Mouse (Mus musculus) heart, postnatal 25 days (tissue): ENCODE measurements around the gene Romo1. TPM values are rescaled to one million over a fixed set of nuclear protein-coding genes. Genes with fewer than 3 reads are reported as not detected.
"Not testable (repeated sequence)": the region's sequence is repeated elsewhere in the genome, so short reads cannot be mapped to it uniquely, and the experiment has no call there.

Source experiments
- DNase-seq: peaks from one replicate; pipeline ENCODE4 v3.0.0; 2022; ENCODE audit warnings: low spot score
- intact Hi-C: fragments of 180-260 bp; cut with DNase I; formaldehyde crosslinking; loops from one replicate; pipeline ENCODE4 v1.15.1; 2025
- total RNA-seq, 2 experiments: library from RNA; stranded (reverse); gene quantifications; 2 replicates each; pipeline ENCODE4 v1.2.3; 2021

The Romo1 gene
- total RNA-seq: 100 to 1,000 TPM; 324 to 347 TPM

DNA sequence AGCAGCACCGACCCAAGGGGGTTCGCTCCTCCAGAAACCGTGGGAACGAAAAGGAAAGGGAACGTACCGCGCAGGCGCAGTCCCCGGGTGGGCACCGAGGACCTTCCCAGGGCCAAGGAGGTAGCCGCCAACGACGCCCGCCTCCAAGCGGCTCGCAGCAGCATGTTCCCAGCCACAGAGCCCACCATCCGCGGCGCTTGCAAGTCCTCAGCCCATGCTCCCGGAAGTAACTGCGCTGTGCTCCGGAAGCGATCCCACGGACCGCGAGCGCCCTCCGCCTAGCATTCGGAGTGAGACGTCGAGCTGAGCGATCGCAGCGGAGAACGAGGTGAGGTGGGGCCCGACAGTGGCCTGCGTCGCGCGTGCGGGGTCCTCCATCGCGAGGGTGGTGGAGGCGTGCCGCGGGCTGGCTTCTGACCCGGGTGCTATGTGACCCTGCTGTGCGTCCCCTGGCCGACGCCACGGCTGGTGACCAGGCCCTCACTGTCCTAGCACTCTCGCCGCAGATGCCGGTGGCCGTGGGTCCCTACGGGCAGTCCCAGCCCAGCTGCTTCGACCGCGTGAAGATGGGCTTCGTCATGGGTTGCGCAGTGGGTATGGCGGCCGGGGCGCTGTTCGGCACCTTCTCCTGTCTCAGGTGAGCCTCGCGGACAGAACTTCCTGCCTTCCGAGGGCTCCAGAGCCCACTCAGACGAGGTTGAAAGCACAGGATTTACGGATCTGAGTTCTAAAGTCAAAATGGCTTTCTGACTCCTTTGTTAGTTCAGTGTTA is at the start of gene Romo1, which contains the start of gene Nfs1:
Gene Romo1, plus strand, starts transcription at position 87 of the 772 bp plus-strand sequence.
Gene Nfs1, minus strand, starts transcription at position 234 of the 772 bp plus-strand sequence.
- intact Hi-C loops: loop anchor here (5.0 kb wide), 2 partner anchors 33 to 182 kb away; no protein-coding TSS in a partner anchor

DNA sequence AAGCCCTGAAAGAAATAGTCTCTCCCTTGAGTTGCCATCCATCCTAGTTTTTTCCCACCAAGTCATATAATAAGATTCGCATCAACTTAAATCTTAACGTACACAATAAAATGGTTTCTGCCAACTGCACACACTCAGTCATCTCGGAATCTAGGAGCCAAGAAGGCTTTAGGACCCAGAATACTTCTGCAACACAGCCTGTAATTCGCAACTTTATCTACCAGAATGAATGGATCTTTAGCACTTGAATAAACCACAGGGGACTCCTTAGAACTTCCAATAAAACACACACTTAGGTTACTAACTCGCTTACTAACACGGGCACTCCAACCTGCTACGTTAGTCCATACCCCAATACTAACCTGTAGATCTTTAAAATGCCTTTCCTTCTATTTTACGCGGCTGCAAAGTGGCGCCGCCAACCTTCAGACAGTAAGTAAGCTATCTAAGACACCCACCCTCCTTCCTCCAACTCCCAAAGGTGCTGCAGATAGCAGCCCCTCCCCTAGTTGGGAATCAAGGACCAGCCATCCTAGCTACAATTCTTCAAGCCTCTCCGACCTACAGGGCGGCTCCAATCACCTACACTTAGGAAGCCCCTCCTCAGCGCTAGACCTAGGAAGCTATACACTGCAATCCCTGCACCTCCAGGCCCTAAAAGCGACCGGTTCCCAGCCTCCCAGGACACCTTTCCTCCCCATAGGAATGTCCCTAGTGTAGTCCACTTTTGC is 33.0 kb upstream of the Romo1 start:
- intact Hi-C loops: loop anchor here (5.0 kb wide), 1 partner anchor 103 kb away; the partner anchor contains the start of genes 6430550D23Rik and Ergic3
- no peak for DNase-seq

More for the DNA sequence above, at the start of gene Romo1, which contains the start of gene Nfs1:
- peak; percentile 83 for DNase-seq

DNA sequence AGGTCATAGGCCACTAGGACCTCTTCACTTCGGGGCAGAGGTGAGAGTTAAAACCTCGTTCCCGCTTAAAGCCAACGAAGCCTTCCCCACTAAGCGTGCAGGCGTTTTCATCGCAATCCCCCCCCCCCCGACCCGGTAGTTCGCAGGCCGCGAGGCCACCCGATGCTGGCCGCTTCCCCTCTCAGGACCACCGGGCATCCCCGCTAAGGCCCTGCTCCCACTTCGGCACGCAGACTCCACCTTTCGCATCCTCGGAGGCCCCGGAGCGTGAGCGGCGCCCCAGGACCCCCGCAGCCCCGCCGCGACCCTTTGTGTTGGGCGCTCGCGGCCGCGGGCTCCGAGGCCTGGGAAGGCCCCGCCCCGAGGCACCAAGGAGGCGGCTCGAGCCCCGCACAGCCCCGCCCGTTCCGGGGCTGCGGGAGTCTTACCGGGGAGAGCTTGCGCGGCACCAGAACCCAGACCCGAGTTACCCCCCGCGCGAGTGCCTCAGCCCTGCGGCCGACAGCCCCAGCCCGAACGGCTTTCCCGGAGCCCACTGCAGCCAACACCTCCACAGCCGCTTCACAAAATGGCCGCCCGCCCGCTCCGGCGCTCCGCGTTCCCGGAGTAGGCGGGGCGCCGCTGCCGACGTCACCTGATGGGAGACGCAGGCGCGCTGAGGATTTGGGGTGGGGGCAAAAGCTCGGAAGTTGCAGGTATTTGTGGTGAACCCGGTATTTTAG is 32.3 kb upstream of the Romo1 start, which contains the start of the genes Cpne1 and Rbm12:
Gene Cpne1, minus strand, starts transcription at position 608 of the 722 bp plus-strand sequence.
Gene Rbm12, minus strand, starts transcription at position 621 of the 722 bp plus-strand sequence.
- intact Hi-C loops: loop anchor here (5.0 kb wide), 1 partner anchor 104 kb away; the partner anchor contains the start of genes 6430550D23Rik and Ergic3
- peak; percentile 83 for DNase-seq

DNA sequence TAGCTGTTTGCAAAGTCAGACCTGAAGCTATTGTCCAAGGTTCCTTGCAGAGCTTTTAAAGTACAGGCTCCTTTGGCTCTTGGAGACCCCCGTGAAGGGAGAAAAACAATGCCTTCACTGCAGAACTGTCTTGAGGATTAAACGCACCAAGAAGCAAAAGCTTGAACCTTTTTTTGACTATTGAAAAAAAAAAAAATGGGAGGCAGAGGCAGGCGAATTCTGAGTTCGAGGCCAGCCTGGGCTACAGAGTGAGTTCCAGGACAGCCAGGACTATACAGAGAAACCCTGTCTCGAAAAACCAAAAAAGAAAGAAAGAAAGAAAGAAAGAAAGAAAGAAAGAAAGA is 31.8 kb upstream of the Romo1 start:
- intact Hi-C loops: loop anchor here (5.0 kb wide), 1 partner anchor 105 kb away; the partner anchor contains the start of genes 6430550D23Rik and Ergic3
- not testable (repeated sequence) for DNase-seq

DNA sequence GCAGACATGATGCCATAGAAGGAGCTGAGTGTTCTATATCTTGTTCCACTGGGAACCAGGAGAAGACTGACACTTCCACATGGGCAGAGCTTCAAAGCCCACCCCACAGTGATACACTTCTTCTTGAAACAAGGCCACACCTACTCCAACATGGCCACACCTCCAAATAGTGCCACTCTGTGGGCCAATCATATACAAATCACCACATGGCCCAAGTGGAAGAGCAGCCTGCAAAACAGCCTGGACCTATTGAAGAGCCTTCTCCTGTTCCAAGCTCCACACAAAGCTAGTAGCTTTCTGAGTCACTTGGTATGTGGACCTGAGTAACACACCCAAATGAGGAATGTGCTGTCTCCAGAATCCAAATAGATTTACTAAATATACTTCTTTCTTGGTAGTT is 24.3 kb upstream of the Romo1 start:
- intact Hi-C loops: no loop called here
- no peak for DNase-seq

DNA sequence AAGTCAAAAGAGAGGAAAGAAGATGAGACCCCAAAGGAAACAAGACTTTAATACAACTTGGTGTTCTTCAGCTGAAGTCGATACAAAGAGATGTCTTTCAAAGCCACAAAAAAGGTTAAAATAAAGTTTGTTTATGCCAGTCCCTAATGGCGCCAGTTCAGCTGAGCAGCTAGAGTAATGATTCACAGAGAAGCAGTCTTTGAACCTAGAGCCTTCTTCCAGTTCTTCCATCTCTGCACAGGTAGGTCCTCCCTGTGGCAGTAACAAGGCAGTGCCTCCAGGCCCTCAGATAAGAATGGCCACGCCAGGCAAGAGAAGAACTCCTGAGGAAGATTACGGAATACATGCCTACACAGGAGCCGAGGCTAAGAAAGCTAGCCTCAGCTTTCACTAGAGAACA is 20.1 kb upstream of the Romo1 start:
- intact Hi-C loops: no loop called here
- no peak for DNase-seq

DNA sequence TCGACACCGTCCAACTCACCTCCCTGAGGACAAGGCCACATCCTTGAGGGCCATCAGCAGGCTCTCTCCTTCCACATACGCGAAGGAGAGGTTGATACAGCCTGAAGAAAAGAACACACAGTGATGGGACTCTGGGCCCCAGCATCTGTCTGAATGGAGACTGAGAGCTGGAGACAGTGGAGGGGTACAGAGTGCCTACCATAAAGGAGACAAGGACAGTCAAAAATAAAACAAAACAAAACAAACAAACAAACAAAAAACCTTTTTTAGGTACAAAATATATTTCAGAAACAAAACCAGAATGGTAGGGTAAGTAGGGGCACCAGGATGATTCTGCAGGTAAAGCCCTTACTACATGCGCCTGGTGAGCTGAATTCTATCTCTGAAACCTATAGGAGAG is 16.8 kb upstream of the Romo1 start, which contains the start of gene Gm28036:
Gene Gm28036, minus strand, starts transcription at position 101 of the 400 bp plus-strand sequence.
- no peak for DNase-seq
- intact Hi-C loops: no loop called here

DNA sequence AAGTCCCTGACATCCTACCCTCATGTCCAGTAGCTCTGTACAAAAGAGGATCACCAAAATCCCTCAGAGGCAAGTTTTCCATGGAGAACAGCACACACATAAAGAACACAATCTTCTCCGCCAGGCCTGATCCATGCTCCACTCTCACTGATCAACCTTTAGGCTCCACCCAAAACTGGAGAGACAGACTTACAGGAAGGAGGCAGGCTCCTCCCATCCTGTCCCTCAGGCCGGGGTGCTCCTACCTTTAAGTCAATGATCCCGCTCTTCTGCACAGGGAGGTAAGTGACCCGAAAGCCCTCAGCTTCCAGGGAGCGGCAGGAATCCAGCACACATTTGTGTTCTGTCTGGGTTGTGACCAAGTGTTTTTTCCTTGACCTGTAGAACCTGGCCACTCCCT is 9.7 kb upstream of the Romo1 start:
- DNase-seq: no peak
- intact Hi-C loops: no loop called here

DNA sequence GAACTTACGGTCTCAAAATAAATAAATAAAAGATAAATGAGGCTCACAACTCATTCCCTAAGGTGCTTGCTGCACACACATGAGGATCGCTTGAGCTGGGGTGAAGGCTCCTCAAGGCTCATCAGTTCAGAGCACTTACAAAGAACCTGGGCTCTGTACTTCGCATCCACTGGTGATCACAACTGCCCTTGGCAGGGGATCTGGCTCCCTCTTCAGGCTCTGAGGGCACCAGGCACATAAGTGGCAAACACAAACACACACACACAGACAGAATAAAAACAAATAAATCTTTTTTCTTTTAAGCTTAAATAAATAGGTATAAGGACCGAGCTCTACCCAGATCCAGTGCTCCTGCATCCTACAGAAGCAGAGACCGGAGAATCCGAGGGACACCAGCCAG is 8.1 kb upstream of the Romo1 start:
- no peak for DNase-seq

DNA sequence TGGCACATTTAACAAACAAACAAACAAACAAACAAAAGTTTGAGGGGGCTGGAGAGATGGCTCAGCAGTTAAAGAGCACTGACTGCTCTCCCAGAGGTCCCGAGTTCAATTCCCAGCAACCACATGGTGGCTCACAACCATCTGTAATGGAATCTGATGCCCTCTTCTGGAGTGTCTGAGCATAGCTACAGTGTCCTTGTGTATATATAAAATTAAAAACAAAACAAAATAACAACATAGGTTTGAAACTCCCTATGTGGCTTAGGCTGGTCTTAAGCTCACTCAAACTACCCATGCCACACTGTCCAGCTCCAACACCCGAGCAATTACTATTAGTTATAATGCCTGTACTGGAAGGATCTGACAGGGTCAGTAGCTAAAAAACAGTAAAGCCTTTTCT is 1.0 kb upstream of the Romo1 start:
- intact Hi-C loops: loop anchor here (5.0 kb wide), 2 partner anchors 34 to 181 kb away; no protein-coding TSS in a partner anchor
- DNase-seq: no peak

More for the DNA sequence above, 8.1 kb upstream of the Romo1 start:
- intact Hi-C loops: no loop called here

DNA sequence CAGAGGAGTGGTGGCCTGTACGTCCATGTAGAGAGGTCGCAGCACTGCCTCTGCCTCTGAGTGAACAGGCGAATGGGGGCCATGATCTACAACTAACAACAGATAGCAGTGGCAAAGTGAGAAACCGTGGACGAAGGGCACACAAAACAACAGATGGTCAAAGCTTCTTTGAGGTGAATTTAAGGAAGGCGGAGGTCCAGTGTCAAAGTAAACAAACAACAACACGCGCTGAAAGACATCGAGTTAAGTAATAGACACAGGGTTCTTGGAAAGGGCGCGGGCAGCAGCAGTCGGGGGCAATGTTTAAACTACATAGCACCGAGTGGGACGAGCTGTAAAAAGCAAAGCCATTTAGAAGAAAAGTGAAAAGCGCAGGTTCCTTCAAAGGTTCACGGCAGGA is 472 bp upstream of the Romo1 start:
- intact Hi-C loops: loop anchor here (5.0 kb wide), 2 partner anchors 34 to 181 kb away; no protein-coding TSS in a partner anchor
- DNase-seq: no peak

DNA sequence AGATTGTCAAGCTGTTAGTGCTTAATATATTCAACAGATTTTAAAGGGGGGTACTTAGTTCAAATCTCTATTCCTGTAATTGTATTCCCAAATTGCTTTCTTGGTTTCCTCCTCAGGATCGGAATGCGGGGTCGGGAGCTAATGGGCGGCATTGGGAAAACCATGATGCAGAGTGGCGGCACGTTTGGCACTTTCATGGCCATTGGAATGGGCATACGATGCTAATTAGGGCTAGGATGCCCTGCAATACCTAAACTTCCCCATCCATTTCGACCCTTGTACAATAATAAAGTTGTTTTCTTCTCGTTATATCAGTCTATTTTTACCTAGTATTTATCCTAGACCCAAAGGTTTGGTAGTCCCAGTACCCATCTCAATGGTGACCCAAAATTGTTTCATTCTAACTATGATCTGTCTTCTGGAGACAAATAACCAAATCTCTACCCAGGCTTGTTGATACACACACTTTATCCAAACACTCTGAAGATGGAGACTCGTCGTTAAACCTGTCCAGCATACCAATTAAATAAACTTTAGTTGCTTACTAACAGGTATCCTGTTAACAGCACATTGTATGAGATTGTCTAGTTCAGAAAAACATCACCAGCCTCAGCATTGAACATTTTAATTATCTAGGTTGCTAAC is 1.8 kb downstream of the Romo1 start:
- intact Hi-C loops: no loop called here
- DNase-seq: no peak

DNA sequence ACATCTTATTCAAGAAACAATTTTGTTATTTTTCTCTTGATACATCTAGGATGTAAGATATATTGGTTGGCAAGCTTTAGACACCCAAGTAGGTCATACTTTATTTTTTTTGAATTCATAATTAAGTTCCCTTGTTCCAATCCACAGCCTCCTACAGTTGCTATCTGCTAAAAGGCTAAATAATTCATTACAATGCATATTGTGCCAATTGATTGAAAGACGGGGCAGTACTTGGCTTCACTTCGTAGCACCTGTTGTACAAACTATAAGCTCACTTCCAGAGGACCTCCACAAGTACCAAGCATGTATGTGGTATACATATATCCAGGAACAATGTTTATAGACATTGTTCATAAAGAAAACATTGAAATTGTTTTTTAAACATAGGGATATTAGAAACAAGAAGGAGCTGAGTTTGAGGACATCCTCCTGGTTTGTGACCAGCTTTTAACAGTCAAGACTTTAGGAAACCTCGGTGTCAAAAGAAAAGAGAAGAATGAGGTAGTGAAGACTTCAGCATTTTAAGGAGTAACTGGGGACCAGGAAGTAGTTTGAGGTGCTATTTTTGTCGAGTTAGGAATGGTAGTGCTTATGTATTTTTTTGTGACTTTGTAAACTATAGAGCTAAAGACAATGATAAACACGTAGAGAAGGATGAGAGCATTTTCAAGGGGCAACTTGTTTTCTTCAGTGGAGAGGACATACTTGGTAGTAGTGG is 2.6 kb downstream of the Romo1 start:
- intact Hi-C loops: no loop called here

DNA sequence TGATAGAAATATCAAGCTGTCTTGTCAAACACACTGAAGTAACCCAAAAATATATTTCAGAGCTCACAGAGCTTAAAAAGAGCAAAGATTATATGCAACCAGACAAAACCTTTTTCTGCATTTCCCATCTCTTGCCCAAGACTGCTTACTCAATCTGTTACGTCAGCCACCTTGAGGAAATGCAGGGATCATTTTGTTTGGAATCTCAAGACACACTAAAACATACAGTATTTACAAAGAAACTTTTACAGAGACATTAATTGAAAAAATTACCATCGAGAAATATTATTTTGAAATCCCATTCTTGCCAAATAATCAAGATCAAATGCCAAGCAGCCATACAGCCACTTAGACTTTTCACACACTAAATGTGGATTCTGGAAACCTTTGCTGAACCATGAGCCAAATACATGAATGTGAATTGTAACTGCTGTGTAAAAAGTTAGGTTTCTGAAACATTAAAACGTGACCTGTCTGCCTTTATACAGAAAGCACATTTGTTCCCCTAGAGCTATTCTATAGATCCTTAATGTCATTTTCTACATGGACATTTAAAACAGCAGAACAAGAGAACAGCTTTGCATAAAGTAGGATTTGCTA is 3.6 kb downstream of the Romo1 start:
- no peak for DNase-seq
- intact Hi-C loops: no loop called here

More for the DNA sequence above, 2.6 kb downstream of the Romo1 start:
- no peak for DNase-seq

DNA sequence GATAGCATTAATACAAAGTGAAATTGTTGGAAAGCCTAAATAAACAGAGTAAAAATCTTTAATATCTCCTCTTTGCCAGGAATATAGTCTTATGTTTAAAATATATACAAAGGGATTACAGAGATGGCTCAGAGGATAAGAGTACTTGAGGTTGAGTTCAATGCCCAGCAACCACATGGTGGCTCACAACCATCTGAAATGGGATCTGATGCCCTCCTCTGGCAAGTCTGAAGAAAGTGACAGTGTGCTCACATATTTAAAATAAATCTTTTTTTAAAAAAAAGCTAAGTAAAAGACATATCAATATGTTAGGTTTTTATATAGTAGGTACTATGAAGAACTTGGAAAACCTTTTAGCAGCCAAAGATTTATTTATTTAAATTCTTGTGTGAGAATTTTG is 7.7 kb downstream of the Romo1 start:
- DNase-seq: no peak
- intact Hi-C loops: loop anchor here (2.0 to 5.0 kb wide), 2 partner anchors 13 to 126 kb away; no protein-coding TSS in a partner anchor

DNA sequence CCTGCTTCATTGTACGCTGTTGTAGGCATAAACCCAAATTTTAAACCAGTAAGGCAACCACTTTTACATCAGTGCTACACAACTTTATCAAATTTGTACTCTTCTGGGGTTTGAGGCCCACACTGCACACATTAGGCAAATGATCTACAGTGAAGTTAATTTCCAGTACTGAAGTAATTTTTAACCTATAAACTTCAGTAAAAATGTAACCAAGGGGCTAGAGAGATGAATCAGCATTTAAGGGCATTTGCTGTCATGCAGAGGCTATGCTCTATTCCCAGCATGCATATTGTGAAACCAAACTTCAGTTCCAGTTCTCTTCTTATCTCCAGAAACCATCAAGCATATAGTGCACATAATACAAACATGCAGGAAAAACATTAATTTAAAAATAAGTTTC is 21.6 kb downstream of the Romo1 start:
- intact Hi-C loops: loop anchor here (2.0 kb wide), 1 partner anchor 15 kb away; no protein-coding TSS in a partner anchor
- DNase-seq: no peak

DNA sequence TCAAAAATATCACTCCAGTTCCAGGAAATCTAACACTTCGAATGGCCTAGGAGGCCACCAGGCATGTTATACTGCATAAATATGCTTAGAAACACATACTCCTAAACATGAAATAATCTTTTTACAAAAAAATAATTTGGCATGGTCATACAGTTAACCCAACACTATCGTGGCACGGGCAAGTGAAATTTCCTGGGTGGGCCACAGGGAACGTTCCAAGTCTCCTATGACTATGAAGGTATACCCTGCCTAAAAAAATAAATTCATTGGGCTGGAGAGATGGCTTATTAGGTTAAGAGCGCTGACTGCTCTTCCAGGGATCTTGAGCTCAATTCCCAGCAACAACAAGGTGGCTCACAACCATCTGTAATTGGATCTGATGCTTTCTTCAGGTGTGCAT is 22.7 kb downstream of the Romo1 start:
- DNase-seq: no peak
- intact Hi-C loops: no loop called here

DNA sequence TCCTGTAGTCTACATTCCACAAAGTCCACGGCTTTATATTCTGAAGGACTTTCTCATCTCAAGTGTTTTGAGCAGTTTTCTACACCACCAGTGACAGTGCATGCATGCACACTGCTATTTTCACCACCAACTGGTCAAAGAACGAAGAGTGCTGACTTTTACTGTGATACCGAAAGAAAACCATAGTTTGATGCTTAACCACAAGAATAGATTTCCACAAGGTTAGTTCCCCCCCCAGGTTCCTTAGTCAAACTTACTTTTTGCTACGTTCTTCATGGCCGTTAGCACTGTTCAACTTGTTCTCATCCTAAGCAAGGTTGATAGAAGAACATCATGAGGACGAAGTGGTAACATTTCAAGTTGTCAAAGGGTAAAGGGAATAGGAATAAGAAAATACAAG is 33.2 kb downstream of the Romo1 start:
- no peak for DNase-seq
- intact Hi-C loops: loop anchor here (5.0 kb wide), 2 partner anchors 35 to 100 kb away; partner anchors contain the start of genes Nfs1 and Romo1
